Mouse (Mus musculus): Measurements from ENCODE around the gene Cdca8. TPM values are rescaled to one million over a fixed set of nuclear protein-coding genes. Genes with fewer than 3 reads are reported as not detected.

Gene Cdca8
- total and polyA plus RNA-seq, 3 experiments = 108 to 202 TPM; not detected in 1

GRCm38 (mm10) chr4:124959062-124959461 is 20.0 kb upstream of the Cdca8 start:
- H3K9ac ChIP-seq (ENCODE audit: control insufficient read depth, low read depth, low read length, poor library complexity, severe bottlenecking) = no peak overlapping the region
- no peaks in the 10 kb centered on the region for H3K27me3 ChIP-seq (ENCODE audit: control insufficient read depth in 1 of 2, insufficient read depth in 2 of 2, low read length in 2 of 2)
- DNase-seq (ENCODE audit: low read depth, low spot score) = no peak
- H3K4me3 ChIP-seq (ENCODE audit: control insufficient read depth in 1 of 2, insufficient read depth in 1 of 2, low read depth in 2 of 2, low read length in 2 of 2) = no peak overlapping the region
- H3K4me1 ChIP-seq (ENCODE audit: control insufficient read depth in 1 of 2, insufficient read depth in 2 of 2, low read length in 2 of 2) = no peaks in the 10 kb centered on the region
- no peaks in the 10 kb centered on the region for H3K9me3 ChIP-seq (replicated peaks; ENCODE audit: insufficient read depth, low read length)
- TF ChIP-seq NRF1 (IDR thresholded peaks at IDR 0.05; ENCODE audit: insufficient read depth, low read depth, low read length, poor library complexity, severe bottlenecking) = no peak
- TF ChIP-seq MAFK (IDR thresholded peaks at IDR 0.05; ENCODE audit: borderline replicate concordance, low read depth, low read length) = no peak
- TF ChIP-seq POLR2A (IDR thresholded peaks at IDR 0.05; ENCODE audit: control insufficient read depth in 1 of 2, insufficient read depth in 1 of 2, low read depth in 1 of 2, low read length in 2 of 2, poor library complexity in 1 of 2) = no peak
- TF ChIP-seq GABPA (IDR thresholded peaks at IDR 0.05; ENCODE audit: low read depth, low read length) = no peak
- no peak for TF ChIP-seq CHD2 (IDR thresholded peaks at IDR 0.05; ENCODE audit: low read length)
- no peak for TF ChIP-seq MAX (IDR thresholded peaks at IDR 0.05; ENCODE audit: low read length)
- TF ChIP-seq BHLHE40 (IDR thresholded peaks at IDR 0.05; ENCODE audit: borderline replicate concordance, low read depth, low read length) = no peak
- TF ChIP-seq TAL1 (IDR thresholded peaks at IDR 0.05; ENCODE audit: low read length) = no peak
- no peak for TF ChIP-seq SMC3 (IDR thresholded peaks at IDR 0.05; ENCODE audit: low read depth, low read length)
- no peaks in the 10 kb centered on the region for H3K79me2 ChIP-seq (ENCODE audit: control insufficient read depth, insufficient read depth, low read length, poor library complexity)
- no peak overlapping the region for H3K27ac ChIP-seq (ENCODE audit: control insufficient read depth, low read depth, low read length)
- H3K36me3 ChIP-seq (ENCODE audit: control insufficient read depth in 1 of 2, insufficient read depth in 2 of 2, low read length in 2 of 2) = no peaks in the 10 kb centered on the region

- no peak overlapping the region for H3K27ac ChIP-seq (ENCODE audit: control insufficient read depth, low read depth, low read length)
Observed at GRCm38 (mm10) chr4:124957284-124957683, 18.2 kb upstream of the Cdca8 start.

GRCm38 (mm10) chr4:124953546-124953945 is 14.4 kb upstream of the Cdca8 start:
- H3K27me3 ChIP-seq (ENCODE audit: control insufficient read depth in 1 of 2, insufficient read depth in 2 of 2, low read length in 2 of 2) = no peaks in the 10 kb centered on the region
- no peak for TF ChIP-seq ELF1 (IDR thresholded peaks at IDR 0.05; ENCODE audit: low read depth, low read length)
- no peak for TF ChIP-seq KAT2A (conservative IDR thresholded peaks at IDR 0.05; ENCODE audit: low read depth, low read length)
- TF ChIP-seq NRF1 (IDR thresholded peaks at IDR 0.05; ENCODE audit: insufficient read depth, low read depth, low read length, poor library complexity, severe bottlenecking) = no peak
- no peak for TF ChIP-seq MAX (IDR thresholded peaks at IDR 0.05; ENCODE audit: low read length)
- no peak for TF ChIP-seq CHD2 (IDR thresholded peaks at IDR 0.05; ENCODE audit: low read length)
- TF ChIP-seq RAD21 (IDR thresholded peaks at IDR 0.05; ENCODE audit: low read depth, low read length) = no peak
- TF ChIP-seq TCF12 (IDR thresholded peaks at IDR 0.05; ENCODE audit: low read depth, low read length) = no peak
- TF ChIP-seq SIN3A (IDR thresholded peaks at IDR 0.05; ENCODE audit: low read length) = no peak
- no peak for TF ChIP-seq EP300 (IDR thresholded peaks at IDR 0.05; ENCODE audit: low read depth in 1 of 2, low read length in 2 of 2)
- TF ChIP-seq USF1 (IDR thresholded peaks at IDR 0.05; ENCODE audit: low read depth, low read length) = no peak
- TF ChIP-seq GATA1 (IDR thresholded peaks at IDR 0.05; ENCODE audit: low read depth, low read length) = no peak
- TF ChIP-seq UBTF (IDR thresholded peaks at IDR 0.05; ENCODE audit: borderline replicate concordance, insufficient read depth, low read depth, low read length) = no peak
- TF ChIP-seq TBP (IDR thresholded peaks at IDR 0.05; ENCODE audit: low read depth, low read length) = no peak
- TF ChIP-seq CTCF (IDR thresholded peaks at IDR 0.05 in 2 of 3, conservative IDR thresholded peaks at IDR 0.05 in 1 of 3; ENCODE audit: control insufficient read depth in 1 of 3, insufficient read depth in 1 of 3, low read depth in 2 of 3, low read length in 3 of 3, poor library complexity in 1 of 3, severe bottlenecking in 1 of 3) = no peak
- TF ChIP-seq ETS1 (IDR thresholded peaks at IDR 0.05; ENCODE audit: low read depth, low read length) = no peak
- TF ChIP-seq MXI1 (IDR thresholded peaks at IDR 0.05; ENCODE audit: low read depth, low read length) = no peak
- TF ChIP-seq RCOR1 (IDR thresholded peaks at IDR 0.05; ENCODE audit: low read depth, low read length) = no peak
- no peak for TF ChIP-seq NELFE (IDR thresholded peaks at IDR 0.05; ENCODE audit: low read depth, low read length)
- TF ChIP-seq HCFC1 (IDR thresholded peaks at IDR 0.05; ENCODE audit: low read depth, low read length) = no peak
- H3K9ac ChIP-seq (ENCODE audit: control insufficient read depth, low read depth, low read length, poor library complexity, severe bottlenecking) = no peak overlapping the region

More at GRCm38 (mm10) chr4:124957284-124957683, 18.2 kb upstream of the Cdca8 start:
- Histone ChIP-seq H3K79me2 (ENCODE audit: control insufficient read depth, insufficient read depth, low read length, poor library complexity) (no peaks in the 10 kb centered on the region), H3K9me3 (replicated peaks; ENCODE audit: insufficient read depth, low read length) (no peaks in the 10 kb centered on the region), H3K4me1 (ENCODE audit: control insufficient read depth in 1 of 2, insufficient read depth in 2 of 2, low read length in 2 of 2) (no peaks in the 10 kb centered on the region), H3K4me3 (ENCODE audit: control insufficient read depth in 1 of 2, insufficient read depth in 1 of 2, low read depth in 2 of 2, low read length in 2 of 2) (no peak overlapping the region), H3K36me3 (ENCODE audit: control insufficient read depth in 1 of 2, insufficient read depth in 2 of 2, low read length in 2 of 2) (no peaks in the 10 kb centered on the region), H3K27me3 (ENCODE audit: control insufficient read depth in 1 of 2, insufficient read depth in 2 of 2, low read length in 2 of 2) (no peaks in the 10 kb centered on the region), H3K9ac (ENCODE audit: control insufficient read depth, low read depth, low read length, poor library complexity, severe bottlenecking) (no peak overlapping the region)
- DNase-seq (ENCODE audit: low read depth, low spot score) = no peak
- TF ChIP-seq GATA1 (IDR thresholded peaks at IDR 0.05; ENCODE audit: low read depth, low read length) (no peak), EP300 (IDR thresholded peaks at IDR 0.05; ENCODE audit: low read depth in 1 of 2, low read length in 2 of 2) (no peak), MYC (IDR thresholded peaks at IDR 0.05; ENCODE audit: low read depth, low read length) (no peak), MXI1 (IDR thresholded peaks at IDR 0.05; ENCODE audit: low read depth, low read length) (no peak)

More at GRCm38 (mm10) chr4:124953546-124953945, 14.4 kb upstream of the Cdca8 start:
- Histone ChIP-seq H3K4me3 (ENCODE audit: control insufficient read depth in 1 of 2, insufficient read depth in 1 of 2, low read depth in 2 of 2, low read length in 2 of 2) (no peak overlapping the region), H3K27ac (ENCODE audit: control insufficient read depth, low read depth, low read length) (no peak overlapping the region), H3K9me3 (replicated peaks; ENCODE audit: insufficient read depth, low read length) (no peaks in the 10 kb centered on the region), H3K36me3 (ENCODE audit: control insufficient read depth in 1 of 2, insufficient read depth in 2 of 2, low read length in 2 of 2) (no peaks in the 10 kb centered on the region), H3K79me2 (ENCODE audit: control insufficient read depth, insufficient read depth, low read length, poor library complexity) (no peaks in the 10 kb centered on the region), H3K4me1 (ENCODE audit: control insufficient read depth in 1 of 2, insufficient read depth in 2 of 2, low read length in 2 of 2) (no peaks in the 10 kb centered on the region)
- no peak for DNase-seq (ENCODE audit: low read depth, low spot score)
